Mouse (Mus musculus): ENCODE results near the gene Gm21256. TPM values are rescaled to one million over a fixed set of nuclear protein-coding genes. Genes with fewer than 3 reads are reported as not detected.
"Not testable (repeated sequence)": the region's sequence is repeated elsewhere in the genome, so short reads cannot be mapped to it uniquely, and the experiment has no call there.

Gm21256 gene
- not detected for total RNA-seq (2021)
- long read RNA-seq, experiment 1: 0 reads
- long read RNA-seq, experiment 2: 0 reads

GRCm38 (mm10) chrY:47450660-47451059 lies at the start of gene Gm21256:
Gm21256 (plus strand) TSS chrY:47450960.
- DNase-seq (ENCODE audit: low spot score): not testable (repeated sequence)

Other genes with a start within 250 kb of the Gm21256 start
- gene Gm21170, start 240.1 kb downstream of the Gm21256 start, total RNA-seq (2021): not detected

All from gastrocnemius, adult 18-20 months (tissue).